Mouse (Mus musculus): ENCODE measurements at regions not wholly inside any gene's neighbourhood (a gene's known extent, or its start where the extent isn't known, plus 50 kb on each side); places are given as distances from the start of the nearest gene placed in this dataset.

GRCm38 (mm10) chr6:50780677-50781076, 126.4 kb upstream of the Npvf start:
- no peak for TF ChIP-seq CTCF (IDR thresholded peaks at IDR 0.05; ENCODE audit: low read depth, low read length)
- no peak for TF ChIP-seq POLR2A (IDR thresholded peaks at IDR 0.05; ENCODE audit: extremely low read depth, insufficient read depth, low read length)
